Mouse (Mus musculus) cerebellum, adult (tissue): Measurements from ENCODE around the gene Spata45.

Experiments
- ATAC-seq: cut with Nextera tagmentation; 2 replicates; pipeline ENCODE4 v1.9.2; 2017; ENCODE audit warnings: mild to moderate bottlenecking, moderate library complexity, mixed read lengths; ENCODE audit not compliant: insufficient number of reproducible peaks, low FRiP score, low TSS enrichment

Gene Spata45

DNA sequence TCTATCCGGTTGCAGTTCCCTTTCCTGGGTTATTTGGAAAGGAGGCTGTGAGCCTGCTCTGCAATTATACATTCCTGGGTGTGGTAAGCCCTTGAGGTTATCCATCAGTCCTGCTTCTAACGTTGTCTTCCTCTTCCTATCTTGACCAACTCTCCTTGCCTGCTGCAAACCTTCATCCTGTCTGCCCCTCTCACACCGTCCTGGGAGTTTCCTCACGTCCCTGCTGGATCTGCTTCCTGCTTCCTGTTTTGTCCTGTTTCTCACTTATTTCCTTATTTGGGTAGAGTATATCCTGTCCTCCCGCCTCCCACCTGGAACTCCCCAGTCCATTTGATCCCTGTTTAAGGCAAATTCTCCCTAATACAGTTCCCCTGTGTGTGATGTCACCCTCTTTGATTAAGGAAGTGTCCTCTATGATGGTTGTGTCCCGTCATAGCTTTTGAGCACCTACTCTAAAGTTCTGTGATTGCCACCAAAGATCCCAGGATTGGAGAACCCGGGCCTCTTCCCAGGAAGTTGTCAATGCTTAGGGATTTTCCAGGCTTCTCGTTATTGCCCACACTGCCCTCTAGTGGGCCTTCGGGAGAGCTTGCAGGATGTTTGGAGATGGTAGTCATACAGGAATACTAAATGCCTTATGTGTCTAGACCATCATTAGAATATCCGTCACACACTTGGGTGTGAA, 38.9 kb downstream of the Spata45 start:
- peak; percentile 72 for ATAC-seq

DNA sequence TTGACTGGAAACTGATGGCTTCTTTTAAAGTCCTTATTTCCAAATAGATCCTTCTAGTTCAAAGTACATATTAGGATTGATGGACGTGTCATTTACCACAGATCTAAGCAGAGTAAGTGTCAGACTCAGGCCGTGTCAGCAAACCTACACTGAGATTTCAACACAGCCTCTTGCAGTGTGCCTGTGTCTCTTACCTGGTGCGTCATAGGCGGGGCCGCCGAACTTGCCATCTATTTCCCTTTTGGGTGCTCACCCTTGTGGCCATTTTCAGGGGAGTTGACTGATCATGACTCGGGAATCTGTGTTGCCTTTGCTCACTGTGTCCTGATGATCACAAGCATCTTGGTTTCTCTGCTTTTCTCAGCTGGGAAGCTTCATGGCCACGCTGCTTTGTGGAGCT, 46.8 kb downstream of the Spata45 start:
- ATAC-seq, result no peak

DNA sequence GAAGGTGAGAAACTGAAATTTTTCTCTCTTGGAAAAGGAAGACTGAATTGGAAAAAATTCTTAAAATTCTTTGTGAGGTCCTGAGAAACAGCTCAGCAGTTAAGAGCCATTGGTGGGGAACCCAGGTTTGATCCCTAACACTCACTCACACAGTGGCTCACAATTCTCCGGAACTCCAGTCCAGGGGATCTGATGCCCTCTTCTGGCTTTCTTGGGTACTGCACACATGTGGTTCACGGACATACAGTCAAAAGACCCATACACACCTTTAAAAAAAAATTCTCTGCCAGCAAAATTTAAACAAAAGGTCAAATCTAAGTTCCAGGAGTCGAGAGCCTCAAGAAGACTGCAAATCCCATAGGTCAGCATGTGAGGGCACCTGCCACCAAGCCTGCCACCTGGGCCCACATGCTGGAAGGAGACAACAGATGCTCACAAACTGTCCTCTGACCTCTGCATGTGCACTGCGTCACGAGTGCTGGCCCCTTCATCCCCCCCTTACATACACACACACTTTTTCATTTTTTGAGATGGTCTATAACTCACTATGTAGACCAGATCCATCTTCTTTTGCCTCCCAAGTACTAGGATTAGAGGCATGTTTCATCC, 48.6 kb downstream of the Spata45 start:
- ATAC-seq, result no peak

DNA sequence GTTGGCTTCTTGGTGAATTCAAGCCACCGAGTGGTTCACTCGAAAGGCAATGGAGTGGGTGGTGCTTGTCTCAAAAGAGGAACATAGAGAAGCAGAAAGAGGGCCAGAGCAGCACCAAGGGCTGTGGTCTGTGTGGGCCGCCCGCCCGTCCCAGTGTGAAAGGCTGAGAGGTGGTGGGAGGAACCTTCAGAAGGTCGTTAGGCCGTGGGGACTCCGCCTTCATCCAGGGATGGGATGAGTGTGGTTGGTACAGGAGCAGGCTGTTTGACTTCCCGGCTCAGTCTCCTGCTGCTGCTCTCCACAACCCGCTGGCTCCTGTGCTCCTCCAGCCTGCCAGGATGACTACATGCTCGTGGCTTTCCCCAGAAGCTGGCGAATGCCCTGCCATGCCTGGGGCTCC, 49.2 kb downstream of the Spata45 start:
- no peak for ATAC-seq

DNA sequence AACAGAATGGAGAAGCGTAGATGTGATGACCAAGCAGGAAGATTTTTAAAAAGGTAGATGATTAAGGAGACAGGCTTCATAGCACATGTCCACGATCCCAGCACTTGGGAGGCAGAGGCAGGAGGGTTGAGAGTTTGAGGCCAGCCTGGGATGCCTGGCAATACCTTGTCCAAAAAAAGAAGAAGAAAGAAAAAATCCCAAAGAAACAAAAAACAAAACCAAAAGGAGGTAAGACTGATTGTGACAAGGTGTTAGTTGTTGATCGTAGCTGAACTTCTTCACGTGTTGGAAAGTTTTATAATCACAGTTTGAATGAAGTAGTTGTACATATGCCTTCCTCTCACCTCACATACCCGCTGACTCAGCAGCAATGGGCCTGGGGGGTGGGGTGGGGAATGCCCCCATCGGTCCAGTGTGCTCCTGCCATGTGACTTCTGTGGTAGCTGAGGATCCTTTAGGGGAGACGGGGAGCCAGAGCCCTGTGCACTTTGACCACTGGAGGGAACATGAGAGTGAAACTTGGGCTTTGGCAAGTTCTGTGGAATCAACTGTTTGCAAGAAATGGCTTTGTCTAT, 50.0 kb downstream of the Spata45 start:
- no peak for ATAC-seq

DNA sequence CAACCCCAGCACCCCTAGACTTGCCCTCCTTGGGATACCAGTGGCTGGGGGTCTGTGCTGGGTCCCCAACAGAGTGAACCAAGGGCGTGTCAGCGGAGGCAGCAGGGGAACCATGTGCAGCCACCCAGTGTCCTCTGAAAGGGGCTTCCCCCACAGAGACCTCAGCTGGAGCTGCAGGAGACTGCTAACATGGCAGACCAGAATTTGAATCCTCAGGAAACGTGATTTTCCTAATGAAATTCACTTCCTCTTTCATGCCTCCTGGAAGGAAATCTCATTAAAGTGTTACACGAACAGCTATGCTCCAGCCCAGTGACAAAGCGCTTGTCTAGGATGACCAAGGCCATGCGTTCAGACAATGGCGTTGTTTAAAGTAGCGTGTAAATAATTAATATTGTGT, 50.5 kb downstream of the Spata45 start:
- ATAC-seq, result no peak

DNA sequence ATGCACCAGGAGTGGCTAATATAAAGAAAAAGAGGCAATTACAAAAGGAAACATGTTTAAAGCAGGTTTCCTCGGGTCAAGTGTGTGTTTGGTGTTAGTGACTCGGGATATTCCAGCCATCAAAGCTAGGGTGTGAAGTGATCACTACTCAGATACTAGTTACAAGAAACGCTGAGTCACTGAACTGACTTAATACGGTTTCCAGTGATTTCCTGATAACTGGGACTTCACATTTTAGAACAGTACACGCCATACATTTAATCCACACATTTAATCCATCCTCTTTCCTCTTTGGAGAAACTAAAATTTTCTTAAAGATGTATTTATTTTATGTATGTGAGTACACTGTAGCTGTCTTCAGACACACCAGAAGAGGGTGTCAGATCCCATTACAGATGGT, 51.5 kb downstream of the Spata45 start:
- ATAC-seq, result no peak

DNA sequence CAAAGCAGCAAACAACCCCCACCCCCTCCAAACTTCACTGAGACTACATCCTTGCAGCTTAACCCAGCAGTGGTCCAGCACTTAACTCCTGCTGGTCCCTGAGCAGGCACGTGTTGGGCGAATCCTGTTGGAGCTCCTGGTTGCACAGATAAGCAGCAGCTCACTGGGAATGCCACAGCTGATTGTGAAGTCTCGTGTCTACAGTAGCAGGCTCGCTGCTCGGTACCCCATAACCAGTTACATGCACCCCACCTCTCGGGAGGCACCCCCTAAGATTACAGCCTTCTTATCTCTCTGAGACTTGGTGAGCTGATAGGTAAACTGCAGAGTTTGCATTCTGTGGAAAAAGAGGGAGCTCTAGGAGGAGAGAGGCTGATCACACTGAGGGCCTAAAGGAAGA, 52.9 kb downstream of the Spata45 start:
- ATAC-seq, result no peak

DNA sequence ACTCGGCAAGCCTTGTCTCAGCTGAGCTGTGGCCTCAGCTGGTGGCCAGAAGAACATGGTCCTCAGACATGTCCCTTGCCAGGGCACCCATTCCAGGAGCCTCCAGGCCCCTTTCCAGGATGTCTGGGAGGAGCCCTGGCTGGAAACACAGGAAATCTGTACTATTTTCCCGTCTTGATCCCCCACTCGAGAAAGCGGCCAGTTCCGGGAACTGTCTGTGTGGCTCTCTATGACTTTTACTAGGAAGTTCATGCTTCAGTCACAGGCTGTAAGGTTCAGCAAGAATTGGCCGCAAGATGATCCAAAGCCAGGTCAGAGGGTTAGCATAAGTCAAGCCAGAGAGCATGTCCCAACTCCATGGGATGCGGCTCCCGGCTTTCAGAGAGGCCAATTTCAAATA, 55.6 kb downstream of the Spata45 start:
- no peak for ATAC-seq
